Mouse (Mus musculus) C2C12 (cell line): ENCODE data around the gene Vwa5b2.

ENCODE experiments used
- CTCF ChIP-seq: IDR thresholded peaks from one replicate; pipeline ENCODE4 v1.5.1; 2011; ENCODE audit not compliant: control insufficient read depth, insufficient read depth, insufficient read length
- MAX ChIP-seq: IDR thresholded peaks from one replicate; pipeline ENCODE4 v1.6.1; 2011; ENCODE audit warnings: mild to moderate bottlenecking, control low read depth
- MYOG ChIP-seq: IDR thresholded peaks from one replicate; pipeline ENCODE4 v1.6.1; 2011; ENCODE audit not compliant: control insufficient read depth, insufficient read length; ENCODE audit errors: extremely low read depth

DNA sequence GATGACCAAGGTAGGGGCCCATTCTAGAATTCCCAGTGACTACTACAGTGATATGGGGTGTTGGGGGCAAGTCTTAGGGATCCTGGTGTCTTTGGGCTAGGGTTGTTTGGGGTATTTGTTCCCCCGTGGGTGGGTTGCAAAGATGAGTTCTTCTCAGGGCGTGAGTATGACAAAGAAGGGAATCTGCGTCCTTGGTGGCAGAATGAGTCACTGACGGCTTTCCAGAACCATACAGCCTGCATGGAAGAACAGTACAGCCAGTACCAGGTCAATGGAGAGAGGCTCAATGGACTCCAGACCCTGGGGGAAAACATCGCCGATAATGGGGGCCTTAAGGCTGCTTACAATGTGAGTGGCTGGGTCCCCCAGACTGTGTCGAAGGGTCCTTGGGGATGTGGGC is 54.6 kb downstream of the Vwa5b2 start:
- TF ChIP-seq CTCF (no peak), MYOG (no peak), MAX (no peak)
